Comparison of ENCODE assay signal across 8 mouse cellular contexts in genomic region chr1:169670705-169671104, GRCm38 (mm10). TPM values are rescaled to one million over a fixed set of nuclear protein-coding genes. Genes with fewer than 3 reads are reported as not detected.
DNase-seq lines count a peak whose midpoint lies in the region; ATAC-seq and TF ChIP-seq lines count a peak whose summit lies in the region.
"Had no signal": no experiment of that assay in that cellular context is flagged by ENCODE, and none has a peak within 500 bp of the region (broad histone marks: within the 10 kb centered on the region; RNA-seq: fewer than 3 reads in every experiment).

No protein-coding gene starts in this region.

- peak; percentile 79 for TF ChIP-seq CTCF in layer of hippocampus, adult 2 months (conservative IDR thresholded peaks at IDR 0.05)
- TF ChIP-seq CTCF in Patski (IDR thresholded peaks at IDR 0.05) = peak; percentile 75
- TF ChIP-seq CTCF in intestine, postnatal 0 days (IDR thresholded peaks at IDR 0.05; ENCODE audit: low read depth) = peak; percentile 82

- no peak overlapping the region for H3K4me3 ChIP-seq in layer of hippocampus, adult 2 months
- H3K4me3 ChIP-seq in intestine, postnatal 0 days (ENCODE audit: low read depth, low read length) = no peak overlapping the region
- no peak overlapping the region for H3K4me3 ChIP-seq in neural tube, embryonic 13.5 days
- H3K4me3 ChIP-seq: neural tube, embryonic 12.5 days had no signal

- no peaks in the 10 kb centered on the region for H3K4me1 ChIP-seq in intestine, postnatal 0 days (replicated peaks; ENCODE audit: control insufficient read depth, insufficient read depth, low read length)
- H3K4me1 ChIP-seq in neural tube, embryonic 13.5 days (replicated peaks) = no peaks in the 10 kb centered on the region
- H3K4me1 ChIP-seq: neural tube, embryonic 12.5 days had no signal

- in situ Hi-C loops in Patski (cut with MboI; ENCODE audit: low pct_unique_long_range_greater_than_20kb) = loop anchor here (5.0 kb wide), 1 partner anchor 138 kb away; the partner anchor contains the start of gene Nuf2

- POLR2A ChIA-PET in Patski (lab: Charles Lee) = no interaction called here

- H3K27me3 ChIP-seq in Patski = no peaks in the 10 kb centered on the region
- H3K27me3 ChIP-seq in intestine, postnatal 0 days (replicated peaks; ENCODE audit: control insufficient read depth, insufficient read depth, low read length) = no peaks in the 10 kb centered on the region
- no peaks in the 10 kb centered on the region for H3K27me3 ChIP-seq in neural tube, embryonic 13.5 days
- H3K27me3 ChIP-seq: neural tube, embryonic 12.5 days had no signal

- H3K36me3 ChIP-seq in intestine, postnatal 0 days (ENCODE audit: control insufficient read depth, insufficient read depth) = no peaks in the 10 kb centered on the region
- H3K36me3 ChIP-seq in neural tube, embryonic 13.5 days = no peaks in the 10 kb centered on the region
- H3K36me3 ChIP-seq: neural tube, embryonic 12.5 days had no signal

- no peaks in the 10 kb centered on the region for H3K9me3 ChIP-seq in intestine, postnatal 0 days (ENCODE audit: control insufficient read depth)
- H3K9me3 ChIP-seq in neural tube, embryonic 13.5 days = no peaks in the 10 kb centered on the region
- H3K9me3 ChIP-seq: neural tube, embryonic 12.5 days had no signal

- peak in 1 of 2 experiments; percentile 31 for DNase-seq in layer of hippocampus, adult 2 months (ENCODE audit: low spot score in 2 of 2)
- DNase-seq in layer of hippocampus, adult 9-11 months = no peak
- DNase-seq in Patski (ENCODE audit: low read depth, low spot score) = no peak
- peak; percentile 82 for DNase-seq in embryo, embryonic 10.5 days (ENCODE audit: low spot score)
- DNase-seq in urinary bladder, adult 2 months (ENCODE audit: low spot score) = no peak

- 61% methylated on average over 1 of the region's 1 CpGs for WGBS in intestine, postnatal 0 days
- 59% methylated on average over 1 of the region's 1 CpGs for WGBS in neural tube, embryonic 13.5 days

- H3K27ac ChIP-seq in layer of hippocampus, adult 2 months = no peak overlapping the region
- H3K27ac ChIP-seq in intestine, postnatal 0 days (ENCODE audit: low read depth, low read length) = no peak overlapping the region
- H3K27ac ChIP-seq in neural tube, embryonic 13.5 days (replicated peaks) = no peak overlapping the region
- H3K27ac ChIP-seq: neural tube, embryonic 12.5 days had no signal

- CTCF ChIA-PET in Patski (lab: Charles Lee) = interaction anchor here (0.9 to 9.6 kb wide), 12 partner anchors 10 to 272 kb away, joined by 3 to 201 read pairs (median 4); no protein-coding TSS in a partner anchor

- ATAC-seq in Patski = no peak
- no peak for ATAC-seq in intestine, postnatal 0 days
- 0 out of 2 replicates have a peak, but pooled peaks have one; percentile 23 for ATAC-seq in neural tube, embryonic 13.5 days (ENCODE audit: low read depth)

- H3K4me2 ChIP-seq in intestine, postnatal 0 days (replicated peaks; ENCODE audit: low read depth) = no peak overlapping the region
- H3K4me2 ChIP-seq in neural tube, embryonic 13.5 days = no peak overlapping the region
- H3K4me2 ChIP-seq: neural tube, embryonic 12.5 days had no signal

- no peak overlapping the region for H3K9ac ChIP-seq in intestine, postnatal 0 days (ENCODE audit: low read depth, low read length)
- no peak overlapping the region for H3K9ac ChIP-seq in neural tube, embryonic 13.5 days
- H3K9ac ChIP-seq: neural tube, embryonic 12.5 days had no signal

RNA-seq across cellular contexts. Expression of gene Rgs5, which starts 15.4 kb away (rescaled TPM):
- total RNA-seq in layer of hippocampus, adult 2 months (2021) = 10 to 100 TPM; 42.4 to 42.6 TPM
- polyA plus RNA-seq in Patski (2021) = 0.14 TPM
- 21.1 and 23.7 TPM in 2 replicates for polyA plus RNA-seq in intestine, postnatal 0 days (2015; fragmentation: Nextera tagmentation; extraction: Ambion mirVana)
- 14.5 TPM in 2 replicates for polyA plus RNA-seq in neural tube, embryonic 13.5 days (2015; fragmentation: Nextera tagmentation; extraction: Ambion mirVana)
- 137 and 142 TPM in 2 replicates for polyA plus RNA-seq in urinary bladder, adult 2 months (2012; rRNA removed)

Comparison
In these comparisons a context has a peak if more than half of its experiments do, and no peak if none do; other contexts are left out.
1. RNA of gene Rgs5, which starts 15.4 kb away (polyA plus RNA-seq): 137 to 142 TPM in urinary bladder, adult 2 months, 21.1 to 23.7 TPM in intestine, postnatal 0 days and 14.5 TPM in neural tube, embryonic 13.5 days; 0.14 TPM in Patski (single experiment); every median in the first group is over 10 times any median in the second.
2. Peak in every context shown above with its lines, with median percentiles within 50 percentile points of each other: CTCF ChIP-seq.